Mouse (Mus musculus) midbrain, embryonic 16.5 days (tissue): ENCODE measurements at regions not wholly inside any gene's neighbourhood (a gene's known extent, or its start where the extent isn't known, plus 50 kb on each side); places are given as distances from the start of the nearest gene placed in this dataset.

Experiments
- ATAC-seq: fragments of 200-750 bp; cut with Nextera tagmentation; 2 replicates; pipeline ENCODE4 v1.8.0; 2017; ENCODE audit warnings: moderate TSS enrichment
- H3K27ac ChIP-seq: fragments of 300-500 bp; sonication (generic); 2 replicates; pipeline ENCODE4 v1.5.1; 2014; ENCODE audit warnings: mild to moderate bottlenecking, low read length, mixed read lengths
- H3K27me3 ChIP-seq: fragments of 300-500 bp; sonication (generic); 2 replicates; pipeline ENCODE4 v1.6.1; 2014; ENCODE audit warnings: low read depth, low read length, mixed read lengths; ENCODE audit not compliant: control insufficient read depth, insufficient read depth
- H3K36me3 ChIP-seq: fragments of 300-500 bp; sonication (generic); 2 replicates; pipeline ENCODE4 v1.6.1; 2014; ENCODE audit warnings: mild to moderate bottlenecking, low read length, moderate library complexity, mixed read lengths; ENCODE audit not compliant: control insufficient read depth, insufficient read depth
- H3K4me1 ChIP-seq: fragments of 300-500 bp; sonication (generic); 2 replicates; pipeline ENCODE4 v1.6.1; 2014; ENCODE audit warnings: mild to moderate bottlenecking, low read length, mixed read lengths; ENCODE audit not compliant: control insufficient read depth, insufficient read depth
- H3K4me2 ChIP-seq: fragments of 300-500 bp; sonication (generic); 2 replicates; pipeline ENCODE4 v1.6.1; 2014; ENCODE audit warnings: mild to moderate bottlenecking, low read length, mixed read lengths
- H3K4me3 ChIP-seq: fragments of 300-500 bp; sonication (generic); 2 replicates; pipeline ENCODE4 v1.5.1; 2014; ENCODE audit warnings: low read depth, mild to moderate bottlenecking, low read length, moderate library complexity, mixed read lengths
- H3K9ac ChIP-seq: fragments of 300-500 bp; sonication (generic); 2 replicates; pipeline ENCODE4 v1.6.1; 2014; ENCODE audit warnings: low read depth, low read length, mixed read lengths
- H3K9me3 ChIP-seq: fragments of 300-500 bp; sonication (generic); replicated peaks from 2 replicates; pipeline ENCODE4 v1.6.1; 2014; ENCODE audit warnings: mild to moderate bottlenecking, low read length, mixed read lengths; ENCODE audit not compliant: control insufficient read depth, poor library complexity, severe bottlenecking
- WGBS: fragments of 180-500 bp; shearing (Covaris S2); extraction: QIAGEN DNeasy Blood & Tissue Kit; methylation state at CpG from one replicate; pipeline ENCODE4 v1.1.7; 2014; 5-methylcytosine and 5-hydroxymethylcytosine counted together

GRCm38 (mm10) chr14:88278327-88278726 lies 192.9 kb downstream of the Pcdh20 start:
- Histone ChIP-seq H3K36me3 (no peaks in the 10 kb centered on the region), H3K27ac (no peak overlapping the region), H3K4me1 (no peaks in the 10 kb centered on the region), H3K27me3 (no peaks in the 10 kb centered on the region), H3K4me2 (no peak overlapping the region), H3K4me3 (no peak overlapping the region), H3K9ac (no peak overlapping the region), H3K9me3 (no peaks in the 10 kb centered on the region)
- WGBS, result 29% methylated on average over 5 of the region's 5 CpGs
- no peak for ATAC-seq

- Histone ChIP-seq H3K36me3 (no peaks in the 10 kb centered on the region), H3K9me3 (no peaks in the 10 kb centered on the region), H3K4me3 (no peak overlapping the region), H3K4me1 (no peaks in the 10 kb centered on the region), H3K9ac (no peak overlapping the region), H3K4me2 (no peak overlapping the region), H3K27ac (no peak overlapping the region), H3K27me3 (no peaks in the 10 kb centered on the region)
- no peak for ATAC-seq
Observed at GRCm38 (mm10) chr14:88264771-88265170, 206.4 kb downstream of the Pcdh20 start.

GRCm38 (mm10) chr14:88259034-88259433 lies 212.2 kb downstream of the Pcdh20 start:
- no peak overlapping the region for H3K27ac ChIP-seq
- H3K4me2 ChIP-seq, result no peak overlapping the region
- H3K4me3 ChIP-seq, result no peak overlapping the region
- H3K4me1 ChIP-seq, result no peaks in the 10 kb centered on the region
- no peaks in the 10 kb centered on the region for H3K36me3 ChIP-seq
- H3K9ac ChIP-seq, result no peak overlapping the region
- no peaks in the 10 kb centered on the region for H3K9me3 ChIP-seq
- no peaks in the 10 kb centered on the region for H3K27me3 ChIP-seq
- ATAC-seq, result peak; percentile 76

GRCm38 (mm10) chr14:88255131-88255530 lies 216.1 kb downstream of the Pcdh20 start:
- no peak overlapping the region for H3K27ac ChIP-seq
- H3K27me3 ChIP-seq, result no peaks in the 10 kb centered on the region
- no peak overlapping the region for H3K4me3 ChIP-seq
- H3K9ac ChIP-seq, result no peak overlapping the region
- H3K4me2 ChIP-seq, result no peak overlapping the region
- ATAC-seq, result no peak
- 49% methylated on average over 3 of the region's 3 CpGs for WGBS
- H3K36me3 ChIP-seq, result no peaks in the 10 kb centered on the region
- no peaks in the 10 kb centered on the region for H3K4me1 ChIP-seq
- no peaks in the 10 kb centered on the region for H3K9me3 ChIP-seq
